ENCODE assay signal across 17 mouse cellular contexts in the genomic region with DNA sequence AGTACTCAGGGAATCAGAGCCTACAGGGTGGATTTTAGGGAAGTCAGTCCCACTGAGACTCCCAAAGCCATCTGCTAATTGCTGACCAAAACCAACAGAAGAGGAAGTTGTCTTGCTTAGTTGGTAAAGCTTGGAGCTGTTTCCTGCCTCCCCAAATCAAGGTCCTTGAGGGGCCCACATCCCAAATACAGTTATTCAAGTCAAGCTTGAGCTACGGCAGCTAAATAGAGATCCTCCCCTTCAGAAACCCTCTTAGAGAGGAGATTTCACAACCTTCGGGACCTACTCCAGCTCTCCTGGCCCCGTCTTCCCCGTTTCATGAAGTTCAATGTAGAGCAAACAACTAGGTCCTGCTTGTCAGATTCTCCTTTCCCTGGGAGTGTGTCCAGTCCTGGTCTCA. TPM values are rescaled to one million over a fixed set of nuclear protein-coding genes. Genes with fewer than 3 reads are reported as not detected.
DNase-seq lines count a peak whose midpoint lies in the region; ATAC-seq and TF ChIP-seq lines count a peak whose summit lies in the region.
"Had no signal": no experiment of that assay in that cellular context is flagged by ENCODE, and none has a peak within 500 bp of the region (broad histone marks: within the 10 kb centered on the region; RNA-seq: fewer than 3 reads in every experiment).

No protein-coding gene starts in this region.

- no peak for TF ChIP-seq POLR2A in cerebellum, adult 2 months (IDR thresholded peaks at IDR 0.05; ENCODE audit: borderline replicate concordance, insufficient read depth, low read length)

- no peaks in the 10 kb centered on the region for H3K9me3 ChIP-seq in heart, embryonic 12.5 days (replicated peaks)
- H3K9me3 ChIP-seq: forebrain, embryonic 12.5 days; hindbrain, embryonic 12.5 days; limb, embryonic 13.5 days; midbrain, embryonic 12.5 days; neural tube, embryonic 12.5 days had no signal

- H3K9ac ChIP-seq in heart, embryonic 12.5 days: no peak overlapping the region
- H3K9ac ChIP-seq: forebrain, embryonic 12.5 days; hindbrain, embryonic 12.5 days; limb, embryonic 13.5 days; midbrain, embryonic 12.5 days; neural tube, embryonic 12.5 days had no signal

- peak; percentile 83 to 85 for DNase-seq in heart, adult 18-20 months
- DNase-seq in urinary bladder, postnatal 25 days (ENCODE audit: low spot score): peak; percentile 33
- DNase-seq in urinary bladder, postnatal 10 days (ENCODE audit: low spot score): no peak
- DNase-seq in heart, postnatal 36 days: peak; percentile 66 to 75
- DNase-seq in right cerebral cortex, adult 18-20 months: no peak
- DNase-seq in cerebellum, adult 2 months: no peak
- no peak for DNase-seq in ovary, postnatal 10 days (ENCODE audit: low spot score)
- DNase-seq: adrenal gland, postnatal 14 days; cerebellum, adult 11 months; kidney, postnatal 14 days had no signal

- 73% methylated on average over 4 of the region's 4 CpGs for WGBS in heart, embryonic 12.5 days
- 95% methylated on average over 4 of the region's 4 CpGs for WGBS in cerebellum, adult 2 months

- intact Hi-C loops in heart, postnatal 36 days (cut with DNase I): no loop called here

- peaks cover 10% of the 10 kb centered on the region for H3K4me1 ChIP-seq in heart, embryonic 12.5 days (replicated peaks)
- no peaks in the 10 kb centered on the region for H3K4me1 ChIP-seq in cerebellum, adult 2 months (ENCODE audit: control insufficient read depth, insufficient read depth, low read length)
- H3K4me1 ChIP-seq: forebrain, embryonic 12.5 days; hindbrain, embryonic 12.5 days; midbrain, embryonic 12.5 days; neural tube, embryonic 12.5 days had no signal

- no peak for ATAC-seq in heart, embryonic 12.5 days (ENCODE audit: insufficient number of reproducible peaks, low FRiP score)
- ATAC-seq: Patski had no signal

- no peaks in the 10 kb centered on the region for H3K27me3 ChIP-seq in heart, embryonic 12.5 days (replicated peaks)
- no peaks in the 10 kb centered on the region for H3K27me3 ChIP-seq in cerebellum, adult 2 months (ENCODE audit: control insufficient read depth, insufficient read depth, low read length)
- H3K27me3 ChIP-seq: forebrain, embryonic 12.5 days; hindbrain, embryonic 12.5 days; limb, embryonic 13.5 days; midbrain, embryonic 12.5 days; neural tube, embryonic 12.5 days; Patski had no signal

- TF ChIP-seq CTCF in cerebellum, adult 2 months (IDR thresholded peaks at IDR 0.05; ENCODE audit: borderline replicate concordance, insufficient read depth, low read depth, low read length): no peak

- H3K36me3 ChIP-seq in heart, embryonic 12.5 days: no peaks in the 10 kb centered on the region
- H3K36me3 ChIP-seq: forebrain, embryonic 12.5 days; hindbrain, embryonic 12.5 days; limb, embryonic 13.5 days; midbrain, embryonic 12.5 days; neural tube, embryonic 12.5 days had no signal

- H3K4me3 ChIP-seq in heart, embryonic 12.5 days: no peak overlapping the region
- no peak overlapping the region for H3K4me3 ChIP-seq in cerebellum, adult 2 months (replicated peaks; ENCODE audit: insufficient read depth, low read depth, low read length)
- H3K4me3 ChIP-seq: forebrain, embryonic 12.5 days; hindbrain, embryonic 12.5 days; limb, embryonic 13.5 days; midbrain, embryonic 12.5 days; neural tube, embryonic 12.5 days had no signal

- H3K4me2 ChIP-seq in heart, embryonic 12.5 days: no peak overlapping the region
- H3K4me2 ChIP-seq: forebrain, embryonic 12.5 days; hindbrain, embryonic 12.5 days; limb, embryonic 13.5 days; midbrain, embryonic 12.5 days; neural tube, embryonic 12.5 days had no signal

- H3K27ac ChIP-seq in heart, embryonic 12.5 days (ENCODE audit: poor library complexity, severe bottlenecking): no peak overlapping the region
- no peak overlapping the region for H3K27ac ChIP-seq in cerebellum, adult 2 months (ENCODE audit: insufficient read depth, low read length)
- H3K27ac ChIP-seq: forebrain, embryonic 12.5 days; hindbrain, embryonic 12.5 days; limb, embryonic 13.5 days; midbrain, embryonic 12.5 days; neural tube, embryonic 12.5 days had no signal

RNA-seq across cellular contexts. Expression of a gene that starts 20.6 kb away (rescaled TPM):
- 1 to 10 TPM; 2.8 to 3.2 TPM for total RNA-seq in heart, adult 18-20 months (2021)
- polyA plus RNA-seq in heart, embryonic 12.5 days (2016; fragmentation: Nextera tagmentation; extraction: Ambion mirVana): 13.8 and 14.1 TPM in 2 replicates
- total RNA-seq in heart, postnatal 36 days (2021): 1 to 10 TPM; 2.8 to 3.7 TPM
- polyA plus RNA-seq in cerebellum, adult 2 months (2012; rRNA removed): 12.3 and 13.5 TPM in 2 replicates

RNA-seq across cellular contexts. Expression of a gene that starts 56.7 kb away (rescaled TPM):
- 1 to 10 TPM; 2.5 to 3.9 TPM for total RNA-seq in heart, adult 18-20 months (2021)
- 2.5 and 2.8 TPM in 2 replicates for polyA plus RNA-seq in heart, embryonic 12.5 days (2016; fragmentation: Nextera tagmentation; extraction: Ambion mirVana)
- total RNA-seq in heart, postnatal 36 days (2021): 1 to 10 TPM; 3.1 to 3.5 TPM
- polyA plus RNA-seq in cerebellum, adult 2 months (2012; rRNA removed): 8.7 and 9.2 TPM in 2 replicates

Comparison
In these comparisons a context has a peak if more than half of its experiments do, and no peak if none do; other contexts are left out.
1. DNase-seq: peak in heart, adult 18-20 months (2 of 2), urinary bladder, postnatal 25 days (single experiment) and heart, postnatal 36 days (2 of 2); none in urinary bladder, postnatal 10 days (single experiment), right cerebral cortex, adult 18-20 months (single experiment), cerebellum, adult 2 months (0 of 2) and ovary, postnatal 10 days (single experiment).